Mouse (Mus musculus): ENCODE measurements at regions not wholly inside any gene's neighbourhood (a gene's known extent, or its start where the extent isn't known, plus 50 kb on each side); places are given as distances from the start of the nearest gene placed in this dataset.
"Not testable (repeated sequence)": the region's sequence is repeated elsewhere in the genome, so short reads cannot be mapped to it uniquely, and the experiment has no call there.

- not testable (repeated sequence) for DNase-seq (ENCODE audit: low spot score in 2 of 2)
Observed at GRCm38 (mm10) chr12:119102106-119102505, 135.9 kb upstream of the Abcb5 start.

- no peak for DNase-seq (ENCODE audit: low spot score in 2 of 2)
Observed at GRCm38 (mm10) chr12:119099736-119100135, 133.5 kb upstream of the Abcb5 start.

GRCm38 (mm10) chr12:119097814-119098213 lies 131.6 kb upstream of the Abcb5 start:
- no peak for DNase-seq (ENCODE audit: low spot score in 2 of 2)

- DNase-seq (ENCODE audit: low spot score in 2 of 2) = no peak
Observed at GRCm38 (mm10) chr12:119094314-119094713, 128.1 kb upstream of the Abcb5 start.

GRCm38 (mm10) chr12:119093402-119093801 lies 127.2 kb upstream of the Abcb5 start:
- no peak for DNase-seq (ENCODE audit: low spot score in 2 of 2)

- DNase-seq (ENCODE audit: low spot score in 2 of 2) = no peak
Observed at GRCm38 (mm10) chr12:119089292-119089691, 123.1 kb upstream of the Abcb5 start.

GRCm38 (mm10) chr12:119088666-119089065 lies 122.4 kb upstream of the Abcb5 start:
- no peak for DNase-seq (ENCODE audit: low spot score in 2 of 2)

GRCm38 (mm10) chr12:119084814-119085213 lies 118.6 kb upstream of the Abcb5 start:
- DNase-seq (ENCODE audit: low spot score in 2 of 2) = no peak

GRCm38 (mm10) chr12:119082781-119083180 lies 116.6 kb upstream of the Abcb5 start:
- DNase-seq (ENCODE audit: low spot score in 2 of 2) = no peak

GRCm38 (mm10) chr12:119075825-119076224 lies 109.6 kb upstream of the Abcb5 start:
- DNase-seq (ENCODE audit: low spot score in 2 of 2) = no peak

GRCm38 (mm10) chr12:119074742-119075478 lies 108.7 kb upstream of the Abcb5 start:
- DNase-seq (ENCODE audit: low spot score in 2 of 2) = no peak

GRCm38 (mm10) chr12:119074147-119074546 lies 107.9 kb upstream of the Abcb5 start:
- no peak for DNase-seq (ENCODE audit: low spot score in 2 of 2)

- DNase-seq (ENCODE audit: low spot score in 2 of 2) = no peak
Observed at GRCm38 (mm10) chr12:119070963-119071362, 104.7 kb upstream of the Abcb5 start.

- no peak for DNase-seq (ENCODE audit: low spot score in 2 of 2)
Observed at GRCm38 (mm10) chr12:119070446-119070845, 104.2 kb upstream of the Abcb5 start.

GRCm38 (mm10) chr12:119069747-119070146 lies 103.5 kb upstream of the Abcb5 start:
- no peak for DNase-seq (ENCODE audit: low spot score in 2 of 2)

- DNase-seq (ENCODE audit: low spot score in 2 of 2) = no peak
Observed at GRCm38 (mm10) chr12:119068079-119068478, 101.9 kb upstream of the Abcb5 start.

- DNase-seq (ENCODE audit: low spot score in 2 of 2) = no peak
Observed at GRCm38 (mm10) chr12:119062931-119063330, 96.7 kb upstream of the Abcb5 start.

- DNase-seq (ENCODE audit: low spot score in 2 of 2) = no peak
Observed at GRCm38 (mm10) chr12:119062490-119062889, 96.3 kb upstream of the Abcb5 start.

- peak in 1 of 2 experiments; percentile 10 for DNase-seq (ENCODE audit: low spot score in 2 of 2)
Observed at GRCm38 (mm10) chr12:119054560-119054959, 88.3 kb upstream of the Abcb5 start.

GRCm38 (mm10) chr12:119051692-119052379 lies 85.6 kb upstream of the Abcb5 start:
- no peak for DNase-seq (ENCODE audit: low spot score in 2 of 2)

GRCm38 (mm10) chr12:119038306-119038705 lies 72.1 kb upstream of the Abcb5 start:
- DNase-seq (ENCODE audit: low spot score in 2 of 2) = no peak

- no peak for DNase-seq (ENCODE audit: low spot score in 2 of 2)
Observed at GRCm38 (mm10) chr12:119034828-119035227, 68.6 kb upstream of the Abcb5 start.

- no peak for DNase-seq (ENCODE audit: low spot score in 2 of 2)
Observed at GRCm38 (mm10) chr12:119028711-119029110, 62.5 kb upstream of the Abcb5 start.
